Mouse (Mus musculus) stomach, embryonic 14.5 days (tissue): ENCODE data around the gene Aff4. TPM values are rescaled to one million over a fixed set of nuclear protein-coding genes. Genes with fewer than 3 reads are reported as not detected.
"Not testable (repeated sequence)": the region's sequence is repeated elsewhere in the genome, so short reads cannot be mapped to it uniquely, and the experiment has no call there.

Source experiments
- ATAC-seq: fragments of 200-750 bp; cut with Nextera tagmentation; 2 replicates; pipeline ENCODE4 v1.8.0; 2017; ENCODE audit warnings: low read depth, moderate TSS enrichment; ENCODE audit not compliant: insufficient number of reproducible peaks, insufficient read depth, low FRiP score
- H3K27ac ChIP-seq: fragments of 300-500 bp; sonication (generic); 2 replicates; pipeline ENCODE4 v1.5.1; 2014; ENCODE audit warnings: mild to moderate bottlenecking, low read length, moderate library complexity, mixed read lengths
- H3K27me3 ChIP-seq: fragments of 300-500 bp; sonication (generic); 2 replicates; pipeline ENCODE4 v1.6.1; 2014; ENCODE audit warnings: low read length, control low read depth, mixed read lengths; ENCODE audit not compliant: control insufficient read depth, insufficient read depth
- H3K36me3 ChIP-seq: fragments of 300-500 bp; sonication (generic); 2 replicates; pipeline ENCODE4 v1.6.1; 2014; ENCODE audit warnings: mild to moderate bottlenecking, control low read depth, low read length, moderate library complexity, mixed read lengths; ENCODE audit not compliant: control insufficient read depth, insufficient read depth
- H3K4me1 ChIP-seq: fragments of 300-500 bp; sonication (generic); 2 replicates; pipeline ENCODE4 v1.6.1; 2014; ENCODE audit warnings: low read length, control low read depth, mixed read lengths; ENCODE audit not compliant: control insufficient read depth, insufficient read depth
- H3K4me2 ChIP-seq: fragments of 300-500 bp; sonication (generic); replicated peaks from 2 replicates; pipeline ENCODE4 v1.6.1; 2014; ENCODE audit warnings: low read depth, low read length, control low read depth
- H3K4me3 ChIP-seq: fragments of 300-500 bp; sonication (generic); 2 replicates; pipeline ENCODE4 v1.5.1; 2014; ENCODE audit warnings: low read depth, low read length, control low read depth
- H3K9ac ChIP-seq: fragments of 300-500 bp; sonication (generic); replicated peaks from 2 replicates; pipeline ENCODE4 v1.6.1; 2014; ENCODE audit warnings: low read depth, mild to moderate bottlenecking, control low read depth, low read length, moderate library complexity, mixed read lengths
- H3K9me3 ChIP-seq: fragments of 300-500 bp; sonication (generic); 2 replicates; pipeline ENCODE4 v1.6.1; 2016; ENCODE audit warnings: low read depth, low read length, control low read depth; ENCODE audit not compliant: control insufficient read depth
- WGBS: fragments of 180-500 bp; shearing (Covaris S2); extraction: QIAGEN DNeasy Blood & Tissue Kit; methylation state at CpG from one replicate; pipeline ENCODE4 v1.1.7; 2014; 5-methylcytosine and 5-hydroxymethylcytosine counted together
- polyA plus RNA-seq: library from polyadenylated mRNA; unstranded; fragments of >200 nt; fragmentation: Nextera tagmentation; extraction: Ambion mirVana; gene quantifications from 2 replicates; pipeline ENCODE4 v1.2.1, GENCODE M21; 2014

The Aff4 gene
- polyA plus RNA-seq, 1 experiment from 2014 or later = 93.6 TPM

- 87% methylated on average over 14 of the region's 14 CpGs for WGBS
- H3K27ac ChIP-seq = no peak overlapping the region
These were observed 18.5 kb upstream of the Aff4 start for GRCm38 (mm10) chr11:53332076-53332680.

GRCm38 (mm10) chr11:53335505-53336181 is 15.0 kb upstream of the Aff4 start:
- WGBS = 47% methylated on average over 3 of the region's 3 CpGs
- H3K27ac ChIP-seq = no peak overlapping the region
- H3K4me2 ChIP-seq = no peak overlapping the region
- no peaks in the 10 kb centered on the region for H3K4me1 ChIP-seq
- no peak overlapping the region for H3K9ac ChIP-seq
- no peaks in the 10 kb centered on the region for H3K27me3 ChIP-seq
- no peak overlapping the region for H3K4me3 ChIP-seq
- no peak for ATAC-seq
- H3K9me3 ChIP-seq = no peaks in the 10 kb centered on the region
- H3K36me3 ChIP-seq = peaks cover 20% of the 10 kb centered on the region; the same call in 1 of the 2 replicates

More at GRCm38 (mm10) chr11:53332076-53332680, 18.5 kb upstream of the Aff4 start:
- ATAC-seq = no peak
- H3K27me3 ChIP-seq = no peaks in the 10 kb centered on the region
- H3K9ac ChIP-seq = no peak overlapping the region
- H3K4me3 ChIP-seq = no peak overlapping the region
- H3K4me1 ChIP-seq = no peaks in the 10 kb centered on the region
- H3K4me2 ChIP-seq = no peak overlapping the region
- H3K36me3 ChIP-seq = peaks cover 48% of the 10 kb centered on the region
- H3K9me3 ChIP-seq = no peaks in the 10 kb centered on the region

- Histone ChIP-seq H3K9ac (no peak overlapping the region), H3K4me3 (no peak overlapping the region), H3K9me3 (no peaks in the 10 kb centered on the region), H3K4me1 (no peaks in the 10 kb centered on the region), H3K36me3 (peaks cover 17% of the 10 kb centered on the region; the same call in 1 of the 2 replicates), H3K4me2 (no peak overlapping the region), H3K27me3 (no peaks in the 10 kb centered on the region), H3K27ac (no peak overlapping the region)
- ATAC-seq = no peak
These were observed 14.5 kb upstream of the Aff4 start for GRCm38 (mm10) chr11:53336182-53336571.

GRCm38 (mm10) chr11:53336924-53337323 is 13.7 kb upstream of the Aff4 start:
- ATAC-seq = no peak

GRCm38 (mm10) chr11:53337684-53338083 is 12.9 kb upstream of the Aff4 start:
- ATAC-seq = no peak
- no peaks in the 10 kb centered on the region for H3K4me1 ChIP-seq
- H3K4me2 ChIP-seq = no peak overlapping the region
- no peak overlapping the region for H3K4me3 ChIP-seq
- H3K27me3 ChIP-seq = no peaks in the 10 kb centered on the region
- WGBS = 72% methylated on average over 8 of the region's 8 CpGs
- H3K9me3 ChIP-seq = no peaks in the 10 kb centered on the region
- H3K9ac ChIP-seq = no peak overlapping the region
- no peak overlapping the region for H3K27ac ChIP-seq
- peaks cover 4% of the 10 kb centered on the region; the same call in 1 of the 2 replicates for H3K36me3 ChIP-seq

More at GRCm38 (mm10) chr11:53336924-53337323, 13.7 kb upstream of the Aff4 start:
- Histone ChIP-seq H3K9ac (no peak overlapping the region), H3K27ac (no peak overlapping the region), H3K9me3 (no peaks in the 10 kb centered on the region), H3K4me3 (no peak overlapping the region), H3K4me1 (no peaks in the 10 kb centered on the region), H3K4me2 (no peak overlapping the region), H3K36me3 (peaks cover 9% of the 10 kb centered on the region; the same call in 1 of the 2 replicates), H3K27me3 (no peaks in the 10 kb centered on the region)
- WGBS = 68% methylated on average over 1 of the region's 1 CpGs

GRCm38 (mm10) chr11:53341019-53341418 is 9.6 kb upstream of the Aff4 start:
- not testable (repeated sequence) for H3K4me1 ChIP-seq, H3K4me2 ChIP-seq, ATAC-seq, H3K4me3 ChIP-seq, H3K36me3 ChIP-seq, H3K27ac ChIP-seq, H3K9ac ChIP-seq, H3K9me3 ChIP-seq, H3K27me3 ChIP-seq
- 77% methylated on average over 10 of the region's 10 CpGs for WGBS

- no peak overlapping the region for H3K27ac ChIP-seq
- no peak overlapping the region for H3K4me3 ChIP-seq
- WGBS = 66% methylated on average over 5 of the region's 5 CpGs
- no peak overlapping the region for H3K4me2 ChIP-seq
- no peaks in the 10 kb centered on the region for H3K4me1 ChIP-seq
- no peaks in the 10 kb centered on the region for H3K36me3 ChIP-seq
- H3K9ac ChIP-seq = no peak overlapping the region
- H3K27me3 ChIP-seq = no peaks in the 10 kb centered on the region
- ATAC-seq = no peak
- no peaks in the 10 kb centered on the region for H3K9me3 ChIP-seq
These were observed 7.9 kb upstream of the Aff4 start for GRCm38 (mm10) chr11:53342711-53343110.

GRCm38 (mm10) chr11:53345328-53345727 is 5.3 kb upstream of the Aff4 start:
- H3K9ac ChIP-seq = no peak overlapping the region
- no peak overlapping the region for H3K4me2 ChIP-seq
- no peaks in the 10 kb centered on the region for H3K9me3 ChIP-seq
- no peaks in the 10 kb centered on the region for H3K27me3 ChIP-seq
- no peak overlapping the region for H3K27ac ChIP-seq
- H3K36me3 ChIP-seq = no peaks in the 10 kb centered on the region
- H3K4me3 ChIP-seq = no peak overlapping the region
- no peak for ATAC-seq
- 14% methylated on average over 5 of the region's 5 CpGs for WGBS
- H3K4me1 ChIP-seq = no peaks in the 10 kb centered on the region
